Mouse (Mus musculus): ENCODE data around the gene Nebl.

DNA sequence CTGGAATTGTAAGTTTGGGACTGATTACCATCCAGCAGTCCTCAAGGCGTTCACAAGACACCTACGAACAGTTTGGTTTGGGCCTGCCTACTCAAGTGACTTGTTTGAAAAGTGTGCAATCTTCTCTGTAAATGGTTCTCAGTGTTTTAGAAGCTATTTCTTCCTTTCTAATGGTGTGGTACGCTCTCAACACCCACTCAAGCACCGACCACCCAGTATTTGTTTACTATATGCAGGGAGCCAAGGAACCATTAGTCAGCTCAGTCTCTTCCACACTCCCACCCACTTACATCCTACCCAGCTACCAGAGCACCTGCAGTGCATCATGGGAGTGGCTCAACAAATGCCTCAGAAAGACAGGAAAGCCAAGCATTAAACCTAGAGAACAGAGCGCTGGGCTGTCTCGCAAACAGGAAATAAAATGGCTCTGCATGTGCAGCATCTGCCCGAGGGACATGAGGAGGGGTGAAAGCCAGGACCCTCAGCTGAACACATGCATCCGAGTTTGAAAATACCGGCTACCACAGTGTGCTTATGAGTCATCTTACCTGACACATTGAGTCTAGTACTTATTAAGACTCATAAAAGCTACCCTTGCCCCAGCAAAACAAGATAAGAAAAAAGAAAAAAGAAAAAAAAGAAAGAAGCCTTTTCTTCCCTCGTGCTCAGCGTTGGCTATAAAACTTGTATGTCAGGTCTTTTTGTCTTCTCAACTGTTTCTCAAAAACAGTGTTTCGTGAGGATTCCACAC lies 199.7 kb downstream of the Nebl start:
- TF ChIP-seq CTCF (IDR thresholded peaks at IDR 0.05; ENCODE audit: extremely low read depth, insufficient read length, insufficient replicate concordance, low read depth, low read length) = no peak
- no peak for TF ChIP-seq POLR2A (IDR thresholded peaks at IDR 0.05; ENCODE audit: low read depth, low read length)

Measured in small intestine, adult 2 months (tissue).